Mouse (Mus musculus) Patski (cell line): ENCODE data around the gene Zfp334. TPM values are rescaled to one million over a fixed set of nuclear protein-coding genes. Genes with fewer than 3 reads are reported as not detected.
A peak's percentile ranks its signal among the peaks of the same experiment; 100 is the strongest.

Experiments used
- ATAC-seq: fragments of 100-300 bp; one replicate; pipeline ENCODE4 v1.8.0; 2021
- CTCF ChIA-PET: fragments of 350-600 bp; sonication (Branson Sonifier 250); formaldehyde crosslinking; loops from one replicate; lab custom pipeline; 2022; ENCODE audit warnings: inconsistent platforms; lab: Charles Lee
- POLR2A ChIA-PET: fragments of 350-600 bp; sonication (Branson Sonifier 250); formaldehyde crosslinking; loops from one replicate; lab custom pipeline; 2022; ENCODE audit warnings: antibody characterized with exemption, inconsistent platforms; lab: Charles Lee
- DNase-seq: peaks from one replicate; pipeline ENCODE4 v3.0.0-alpha.2; 2011; ENCODE audit warnings: low read depth, low spot score
- H3K27me3 ChIP-seq: fragments of 371-371 bp; one replicate; pipeline ENCODE4 v1.5.1; 2021
- CTCF ChIP-seq: fragments of 100-300 bp; IDR thresholded peaks from one replicate; pipeline ENCODE4 v1.5.1; 2021
- in situ Hi-C: fragments of 300-500 bp; cut with MboI; formaldehyde crosslinking; loops from 3 replicates; pipeline ENCODE4 v1.11.1; 2018; ENCODE audit warnings: low pct_unique_long_range_greater_than_20kb, mixed read lengths
- polyA plus RNA-seq: library from polyadenylated mRNA; unstranded; gene quantifications from one replicate; pipeline ENCODE4 v1.2.3, GENCODE M21; 2021

Gene Zfp334
- polyA plus RNA-seq, 1 experiment from 2014 or later = 8.0 TPM

GRCm38 (mm10) chr2:165363282-165363681, 24.8 kb downstream of the Zfp334 start:
- ChIA-PET POLR2A (no interaction called here), CTCF (interaction anchor here (1.5 kb wide), 1 partner anchor 292 kb away, joined by 3 read pairs; no protein-coding TSS in a partner anchor)
- TF ChIP-seq CTCF = peak; percentile 24
- in situ Hi-C loops = loop anchor here (5.0 to 10.0 kb wide), 2 partner anchors 291 to 408 kb away; no protein-coding TSS in a partner anchor
- no peak for ATAC-seq
- no peak for DNase-seq
- peaks cover under 1% of the 10 kb centered on the region for H3K27me3 ChIP-seq

- CTCF ChIA-PET = interaction anchor here (1.2 kb wide), 1 partner anchor 14 kb away, joined by 3 read pairs; no protein-coding TSS in a partner anchor
- ATAC-seq (no peak), DNase-seq (peak; percentile 19)
- in situ Hi-C loops = loop anchor here (5.0 to 10.0 kb wide), 2 partner anchors 289 to 406 kb away; no protein-coding TSS in a partner anchor
- H3K27me3 ChIP-seq = peaks cover 2% of the 10 kb centered on the region
- POLR2A ChIA-PET = no interaction called here
- peak; percentile 85 for TF ChIP-seq CTCF
These were observed 27.2 kb downstream of the Zfp334 start for GRCm38 (mm10) chr2:165360861-165361260.

DNA sequence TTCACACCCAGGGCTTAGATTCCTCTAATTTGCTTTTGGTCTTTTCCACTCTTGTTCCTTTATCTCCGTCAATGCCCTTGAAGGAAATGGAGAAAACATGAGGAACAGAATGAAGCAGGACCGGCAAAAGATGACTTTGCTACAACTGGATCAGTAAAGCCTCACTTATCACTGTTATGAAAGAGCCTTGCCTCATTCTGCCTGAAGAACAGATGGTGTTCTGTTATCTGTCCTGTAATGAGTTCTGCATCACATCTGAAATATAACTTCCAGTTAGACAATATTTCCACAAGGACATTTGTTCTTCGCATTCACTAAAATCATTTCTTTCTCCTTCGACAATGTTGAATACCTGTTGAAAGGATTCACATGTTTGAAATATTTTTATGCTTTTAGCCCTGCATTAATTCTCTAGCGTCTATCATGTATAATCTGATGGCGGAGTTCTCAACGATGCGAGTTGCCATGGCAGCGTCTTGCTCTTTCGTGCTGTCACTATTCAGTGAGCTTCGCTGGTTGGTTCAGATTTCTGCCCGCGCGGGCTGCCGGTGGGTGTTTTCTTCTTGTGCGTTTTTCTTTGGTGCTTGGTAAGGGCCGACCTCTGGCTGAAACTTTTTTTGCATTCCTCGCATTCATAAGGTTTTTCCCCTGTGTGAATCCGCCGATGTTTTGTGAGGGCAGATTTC, 36.1 kb downstream of the Zfp334 start:
- no peak for TF ChIP-seq CTCF
- DNase-seq = no peak
- peaks cover 4% of the 10 kb centered on the region for H3K27me3 ChIP-seq
- no peak for ATAC-seq
- ChIA-PET CTCF (no interaction called here), POLR2A (no interaction called here)
- in situ Hi-C loops = no loop called here

- H3K27me3 ChIP-seq = peaks cover 4% of the 10 kb centered on the region
- ATAC-seq (no peak), DNase-seq (no peak)
- in situ Hi-C loops = no loop called here
- POLR2A ChIA-PET = interaction anchor here (0.7 kb wide), 1 partner anchor 340 kb away, joined by 4 read pairs; no protein-coding TSS in a partner anchor
- CTCF ChIA-PET = no interaction called here
- no peak for TF ChIP-seq CTCF
These were observed 38.6 kb downstream of the Zfp334 start for GRCm38 (mm10) chr2:165349466-165349865.

DNA sequence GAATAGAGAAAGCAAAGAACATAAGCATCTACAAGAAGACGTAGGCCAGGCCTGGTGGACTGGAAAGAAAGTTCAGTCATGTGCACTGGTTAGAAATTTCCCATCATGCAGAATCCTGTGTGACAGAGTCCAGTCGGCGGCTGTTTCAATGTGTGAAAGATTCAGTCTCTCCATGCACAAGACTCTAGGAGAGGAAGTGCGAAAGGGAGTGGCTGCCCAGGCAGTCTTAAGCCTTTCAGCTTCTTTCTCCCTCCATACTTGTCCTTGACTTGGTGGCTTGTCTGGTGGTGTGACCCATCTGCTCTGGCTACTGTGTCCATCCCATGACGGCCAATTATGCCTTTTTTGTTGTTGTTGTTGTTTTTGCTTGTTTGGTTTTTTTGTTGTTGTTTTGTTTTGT, 41.9 kb downstream of the Zfp334 start:
- no peak for DNase-seq
- TF ChIP-seq CTCF = no peak
- no peak for ATAC-seq
- H3K27me3 ChIP-seq = peaks cover 17% of the 10 kb centered on the region
- ChIA-PET CTCF (no interaction called here), POLR2A (no interaction called here)
- in situ Hi-C loops = no loop called here

- H3K27me3 ChIP-seq = peaks cover 7% of the 10 kb centered on the region
- TF ChIP-seq CTCF = peak; percentile 89
- ChIA-PET POLR2A (interaction anchor here (0.8 kb wide), 1 partner anchor 11 kb away, joined by 3 read pairs; the partner anchor contains the start of gene Elmo2), CTCF (interaction anchor here (0.8 to 2.1 kb wide), 6 partner anchors 10 to 263 kb away, joined by 4 to 11 read pairs (median 6); partner anchors contain the start of gene Slc35c2)
- no peak for ATAC-seq
- in situ Hi-C loops = no loop called here
- no peak for DNase-seq
These were observed 50.9 kb downstream of the Zfp334 start for GRCm38 (mm10) chr2:165337191-165337590.

GRCm38 (mm10) chr2:165332610-165333210, 55.3 kb downstream of the Zfp334 start:
- in situ Hi-C loops = no loop called here
- no peak for ATAC-seq
- peaks cover 17% of the 10 kb centered on the region for H3K27me3 ChIP-seq
- TF ChIP-seq CTCF = no peak
- ChIA-PET POLR2A (no interaction called here), CTCF (no interaction called here)
- no peak for DNase-seq

- ATAC-seq (no peak), DNase-seq (no peak)
- in situ Hi-C loops = no loop called here
- TF ChIP-seq CTCF = no peak
- ChIA-PET CTCF (no interaction called here), POLR2A (no interaction called here)
- peaks cover 17% of the 10 kb centered on the region for H3K27me3 ChIP-seq
These were observed 58.4 kb downstream of the Zfp334 start for GRCm38 (mm10) chr2:165329703-165330102.

- in situ Hi-C loops = no loop called here
- TF ChIP-seq CTCF = no peak
These were observed 59.3 kb downstream of the Zfp334 start for GRCm38 (mm10) chr2:165328746-165329145.

DNA sequence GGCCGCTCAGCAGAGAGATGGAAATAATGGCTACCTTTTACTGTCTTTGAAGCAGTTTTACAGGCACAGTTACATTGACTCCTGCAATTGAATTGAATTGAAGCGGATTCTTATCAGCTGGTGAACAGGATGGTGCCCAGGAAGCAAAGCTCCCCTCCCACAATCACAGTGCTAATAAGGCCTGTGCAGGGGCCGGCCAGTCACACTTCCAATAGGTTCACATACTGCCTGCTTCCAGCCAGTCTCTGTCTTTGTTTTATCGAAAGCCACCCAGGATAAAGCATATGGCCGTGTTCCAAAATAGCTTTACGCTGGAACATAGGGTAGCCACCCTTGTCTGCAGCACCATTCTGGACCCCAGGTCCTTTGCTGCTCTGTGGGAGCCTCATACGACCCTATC, 60.7 kb downstream of the Zfp334 start:
- DNase-seq = no peak
- in situ Hi-C loops = no loop called here
- no peak for ATAC-seq
- TF ChIP-seq CTCF = no peak
- POLR2A ChIA-PET = no interaction called here
- CTCF ChIA-PET = interaction anchor here (2.2 kb wide), 1 partner anchor 10 kb away, joined by 5 read pairs; no protein-coding TSS in a partner anchor
- peaks cover 17% of the 10 kb centered on the region for H3K27me3 ChIP-seq

More at GRCm38 (mm10) chr2:165328746-165329145, 59.3 kb downstream of the Zfp334 start:
- DNase-seq = no peak
- ATAC-seq = no peak
- CTCF ChIA-PET = interaction anchor here (2.2 kb wide), 1 partner anchor 9 kb away, joined by 5 read pairs; no protein-coding TSS in a partner anchor
- POLR2A ChIA-PET = no interaction called here
- peaks cover 17% of the 10 kb centered on the region for H3K27me3 ChIP-seq
